Mouse (Mus musculus) liver, adult 2 months (tissue): ENCODE measurements around the gene Gata5.

Experiments used
- CTCF ChIP-seq: fragments of 200-500 bp; IDR thresholded peaks from 2 replicates; pipeline ENCODE4 v1.5.1; 2011; ENCODE audit warnings: low read depth, low read length, control low read depth
- POLR2A ChIP-seq: fragments of 200-500 bp; IDR thresholded peaks from 2 replicates; pipeline ENCODE4 v1.6.1; 2011; ENCODE audit warnings: low read length, control low read depth; ENCODE audit not compliant: insufficient read depth; ENCODE audit errors: extremely low read depth

DNA sequence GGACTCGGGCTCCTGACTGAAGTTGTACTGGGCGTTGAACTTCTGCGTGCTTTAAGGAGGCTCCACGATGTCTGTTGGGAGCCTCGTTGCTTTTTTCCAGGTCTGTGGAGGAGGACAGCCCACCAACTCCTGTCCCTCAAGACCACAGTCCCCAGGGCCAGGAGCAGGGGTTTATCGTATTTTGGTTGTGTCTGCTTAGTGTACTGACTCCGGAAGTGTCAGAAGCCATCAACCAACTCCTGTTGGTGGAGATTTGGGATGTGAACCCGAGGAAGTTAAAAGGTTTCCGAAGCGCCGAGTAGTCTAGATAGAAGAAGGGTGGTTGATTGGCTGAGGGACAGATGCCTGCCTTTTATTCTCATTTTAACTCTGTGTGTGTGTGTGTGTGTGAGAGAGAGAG lies 5.4 kb upstream of the Gata5 start:
- TF ChIP-seq CTCF (no peak), POLR2A (no peak)
